Mouse (Mus musculus): Measurements from ENCODE around the gene Ggnbp2.

The Ggnbp2 gene

DNA sequence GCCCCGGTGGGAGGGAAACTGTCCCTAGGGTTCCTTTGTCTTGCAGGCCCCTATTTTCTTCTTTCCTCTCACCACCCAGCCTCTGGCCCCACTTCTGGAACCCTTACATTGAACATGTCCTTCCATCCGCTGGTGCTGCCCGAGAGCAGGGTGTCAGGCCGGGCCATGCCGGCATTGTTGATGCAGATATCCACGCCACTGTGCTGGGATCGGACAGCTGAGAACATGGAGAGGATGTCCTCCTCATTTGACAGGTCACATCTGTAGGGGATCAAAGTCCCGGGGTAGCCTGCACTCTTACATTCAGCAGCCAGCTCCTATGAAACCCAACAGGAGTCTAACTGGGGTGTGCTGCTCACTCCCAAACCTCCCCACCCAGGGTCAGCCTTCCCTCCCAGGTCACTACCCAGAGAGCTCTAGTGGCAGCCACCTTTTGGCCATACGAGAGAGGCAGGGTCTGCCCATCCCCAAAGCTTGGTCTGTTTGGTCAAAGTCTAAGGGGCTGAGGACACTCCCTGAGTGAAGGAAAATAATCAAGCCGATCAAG, 45.3 kb downstream of the Ggnbp2 start:
- no peak for DNase-seq (ENCODE audit: low spot score)

GRCm38 (mm10) chr11:84823484-84823897, 47.1 kb downstream of the Ggnbp2 start:
- no peak for DNase-seq (ENCODE audit: low spot score)

GRCm38 (mm10) chr11:84822487-84822886, 48.1 kb downstream of the Ggnbp2 start:
- no peak for DNase-seq (ENCODE audit: low spot score)

GRCm38 (mm10) chr11:84821131-84821770, 49.4 kb downstream of the Ggnbp2 start:
- no peak for DNase-seq (ENCODE audit: low spot score)

- peak; percentile 92 for DNase-seq (ENCODE audit: low spot score)
Observed at GRCm38 (mm10) chr11:84818961-84819692, 51.5 kb downstream of the Ggnbp2 start, which contains the start of gene Mrm1. TSS of gene Mrm1 (minus strand) at chr11:84819515.

DNA sequence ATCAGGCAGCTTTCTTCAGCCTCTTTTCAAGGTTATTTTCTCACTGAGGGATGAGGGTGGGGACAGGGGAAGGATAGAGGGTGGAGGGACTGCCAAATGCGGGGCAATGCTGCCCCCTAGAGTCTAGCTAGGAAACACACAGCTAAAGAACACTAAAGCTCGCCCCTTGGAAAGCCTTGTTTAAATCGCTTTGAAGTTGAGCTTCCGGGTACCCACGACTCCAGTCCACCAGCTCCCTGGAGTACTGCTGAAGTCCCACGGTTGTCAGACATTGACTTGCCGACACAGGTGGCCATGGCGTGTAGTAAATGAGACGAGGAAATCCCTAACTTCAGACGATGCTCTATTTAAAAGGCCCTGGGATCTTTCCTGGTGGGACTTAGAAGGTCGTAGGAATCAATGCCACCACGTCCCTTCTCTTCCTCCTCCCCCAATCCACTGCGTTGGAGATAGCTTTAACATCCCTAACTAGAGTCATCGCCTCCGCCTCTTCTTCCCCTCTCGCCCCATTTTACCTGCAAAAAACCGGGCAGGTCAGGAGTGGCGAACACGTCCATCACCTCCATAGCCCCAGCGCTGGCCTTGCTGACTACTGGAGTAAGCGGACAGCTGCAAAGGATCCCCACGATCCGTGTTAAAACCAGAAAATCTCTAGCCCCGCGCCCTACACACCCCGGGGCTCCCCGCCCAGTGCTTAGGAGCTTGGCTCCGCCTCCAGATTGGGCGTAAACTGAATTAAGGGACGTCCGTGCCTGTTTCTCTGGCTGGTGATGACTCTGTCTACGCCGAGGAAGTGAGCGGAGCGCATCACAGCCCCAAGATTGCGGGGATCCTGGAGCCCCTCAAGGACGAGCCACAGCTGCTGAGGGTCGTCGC, 52.3 kb downstream of the Ggnbp2 start:
- DNase-seq (ENCODE audit: low spot score) = peak; percentile 68

GRCm38 (mm10) chr11:84817362-84817761, 53.3 kb downstream of the Ggnbp2 start:
- no peak for DNase-seq (ENCODE audit: low spot score)

DNA sequence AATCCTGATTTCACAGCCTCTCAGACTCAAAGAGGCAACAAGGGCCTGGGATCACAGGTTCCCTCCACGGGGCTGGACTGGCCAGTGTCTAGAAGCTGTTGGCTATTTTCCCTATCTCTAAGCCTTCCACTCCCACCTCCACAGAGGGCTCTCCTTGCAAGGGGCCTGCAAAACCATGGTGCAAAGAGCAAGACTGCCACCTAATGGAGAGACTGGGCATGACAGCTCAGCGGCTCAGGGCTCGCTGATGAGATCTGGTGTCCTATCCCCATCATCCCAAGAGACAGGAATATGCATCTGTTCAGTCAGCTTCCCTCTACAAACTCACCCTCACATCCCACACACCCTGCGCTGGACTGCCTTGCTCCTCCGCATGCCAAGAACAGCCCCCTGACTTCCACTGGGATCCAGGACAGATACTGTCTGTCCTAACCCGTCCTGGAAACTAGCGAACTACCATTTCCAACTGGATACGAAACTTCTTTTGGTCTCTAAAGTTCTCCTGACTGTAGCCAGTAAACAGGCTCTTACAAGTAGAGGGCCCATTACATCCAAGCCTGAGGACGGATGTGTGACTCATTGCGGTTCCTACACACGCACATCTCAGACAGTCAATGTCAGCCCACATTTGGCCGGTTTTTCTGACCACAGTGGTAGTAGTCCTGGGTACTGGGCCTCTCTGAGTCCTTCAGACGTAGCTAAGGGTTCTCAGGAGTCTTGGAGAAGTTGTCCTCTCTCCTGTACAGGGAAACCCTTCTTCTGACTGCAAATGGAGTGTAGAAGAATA, 56.7 kb downstream of the Ggnbp2 start:
- peak; percentile 47 for DNase-seq (ENCODE audit: low spot score)

- no peak for DNase-seq (ENCODE audit: low spot score)
Observed at GRCm38 (mm10) chr11:84804373-84804772, 66.2 kb downstream of the Ggnbp2 start.

DNA sequence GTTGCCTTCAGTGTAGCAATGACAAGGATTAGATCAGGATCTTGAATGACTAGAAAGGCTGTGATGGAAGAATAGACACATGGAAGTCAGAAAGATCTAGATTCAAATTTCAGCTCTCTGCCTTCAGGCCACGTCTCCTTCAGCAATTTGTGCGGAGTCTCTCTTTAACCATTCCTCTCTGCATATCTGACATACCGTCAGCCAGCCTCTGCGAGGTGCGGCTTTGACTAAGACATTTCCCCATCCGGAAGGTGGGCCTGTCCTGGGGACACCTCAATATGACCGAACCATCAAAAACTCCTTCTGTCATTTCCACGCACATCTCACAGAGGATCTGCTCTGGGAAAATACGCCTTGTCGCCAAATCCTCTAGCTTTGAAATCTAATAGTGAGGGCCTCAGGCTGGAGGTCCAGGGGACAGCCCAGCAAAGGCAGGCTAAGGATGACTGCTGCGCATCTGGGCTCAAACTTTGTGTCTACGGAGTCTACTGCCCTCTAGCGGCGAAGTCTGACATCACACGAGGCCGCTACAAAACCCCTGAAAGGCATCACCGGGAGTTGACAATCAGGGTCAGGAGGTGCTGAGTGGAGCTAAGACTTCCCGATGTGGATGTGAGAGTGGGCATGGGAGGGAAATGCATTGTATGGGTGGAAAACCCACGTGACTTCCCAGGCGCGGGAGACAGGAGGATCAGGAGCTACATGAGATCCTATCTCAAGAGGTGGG, 72.8 kb downstream of the Ggnbp2 start:
- DNase-seq (ENCODE audit: low spot score) = peak; percentile 70

DNA sequence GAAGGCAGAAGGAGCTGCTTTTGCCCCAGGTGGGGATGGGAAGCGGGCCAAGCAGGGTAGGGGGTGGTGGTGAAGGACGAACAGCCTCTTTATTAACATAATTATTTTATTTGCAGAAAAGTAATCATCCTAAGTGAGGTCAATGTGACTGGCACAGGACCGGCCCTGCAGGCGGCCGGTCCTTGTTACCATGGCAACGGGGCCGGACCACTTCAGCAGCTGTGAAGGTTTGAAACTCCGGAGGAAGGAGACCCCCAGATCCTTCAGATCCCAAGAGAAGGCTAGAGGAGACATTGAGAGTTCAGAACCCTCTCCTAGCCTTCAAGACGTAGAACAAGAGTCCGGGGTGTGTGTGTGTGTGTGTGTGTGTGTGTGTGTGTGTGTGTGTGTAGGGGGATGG, 73.6 kb downstream of the Ggnbp2 start:
- DNase-seq (ENCODE audit: low spot score) = no peak

- DNase-seq (ENCODE audit: low spot score) = peak; percentile 49
Observed at GRCm38 (mm10) chr11:84794496-84795113, 76.0 kb downstream of the Ggnbp2 start.

GRCm38 (mm10) chr11:84793545-84793944, 77.1 kb downstream of the Ggnbp2 start:
- no peak for DNase-seq (ENCODE audit: low spot score)

DNA sequence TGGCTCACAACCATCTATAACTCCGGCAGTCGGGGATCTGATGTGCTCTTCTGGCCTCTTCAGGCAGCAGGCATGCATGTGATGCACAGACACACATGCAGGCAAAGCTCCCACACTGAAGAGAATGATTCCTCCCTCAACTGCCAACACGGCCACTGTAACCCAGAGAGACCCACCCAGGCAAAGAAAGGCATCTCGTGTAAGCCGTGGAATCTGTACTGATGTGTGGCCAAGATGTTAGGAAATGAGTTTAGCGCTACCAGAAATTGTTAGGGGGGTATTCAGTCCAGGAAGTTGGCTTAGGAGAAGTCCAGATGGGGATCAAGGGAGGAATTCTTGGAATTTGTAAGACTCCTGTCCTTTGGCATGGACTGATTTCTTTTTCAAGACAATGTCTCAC, 80.2 kb downstream of the Ggnbp2 start:
- DNase-seq (ENCODE audit: low spot score) = no peak
